Mouse (Mus musculus): ENCODE data around the gene Babam2.

- TF ChIP-seq EP300 (IDR thresholded peaks at IDR 0.05; ENCODE audit: low read depth) (no peak), CTCF (IDR thresholded peaks at IDR 0.05; ENCODE audit: low read depth) (no peak)
These were observed 126.6 kb downstream of the Babam2 start for GRCm38 (mm10) chr5:31824126-31824525.
